Mouse (Mus musculus) embryo, embryonic 10.5 days (tissue): ENCODE results near the gene Cfap74.

Source experiments
- DNase-seq: peaks from one replicate; pipeline ENCODE4 v3.0.0-alpha.2; 2015; ENCODE audit warnings: low spot score

Gene Cfap74

DNA sequence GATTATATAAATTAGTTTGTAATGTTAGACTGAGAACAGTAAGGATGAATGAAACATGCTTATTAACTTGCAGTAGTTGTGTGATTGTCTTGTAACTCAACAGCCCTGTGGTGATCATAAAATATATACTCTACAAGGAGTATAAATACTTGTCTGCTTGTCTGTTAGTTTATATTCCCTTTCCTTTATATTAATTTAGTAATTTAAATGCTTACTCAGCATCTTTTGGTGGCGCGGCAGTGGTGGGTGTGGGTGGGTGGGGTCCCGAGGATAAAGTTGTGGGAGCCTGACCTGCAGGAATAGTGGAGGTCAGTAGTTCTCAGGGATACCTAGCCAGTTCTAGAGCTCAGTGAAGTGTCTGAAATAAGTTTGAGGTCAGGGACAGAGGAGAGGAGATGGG is 89.0 kb downstream of the Cfap74 start:
- DNase-seq: no peak

DNA sequence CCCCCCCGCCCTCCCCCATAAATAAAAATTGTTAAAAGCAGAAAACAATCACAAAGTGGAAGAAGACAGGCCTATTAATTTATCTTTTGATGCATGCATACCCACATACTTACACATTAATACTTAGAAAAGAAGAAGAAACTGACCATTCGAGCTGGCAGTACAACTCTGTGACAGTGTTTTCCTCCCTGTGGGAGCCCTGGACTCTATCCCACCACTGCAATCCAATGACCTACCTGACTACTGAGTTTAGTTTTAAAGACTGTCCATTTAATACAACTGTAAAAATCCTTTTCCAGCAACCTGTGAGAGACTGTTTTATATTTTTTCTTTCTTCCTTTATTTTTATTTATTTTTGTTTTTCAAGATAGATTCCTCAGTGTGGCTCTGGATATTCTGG is 92.1 kb downstream of the Cfap74 start:
- DNase-seq: no peak

DNA sequence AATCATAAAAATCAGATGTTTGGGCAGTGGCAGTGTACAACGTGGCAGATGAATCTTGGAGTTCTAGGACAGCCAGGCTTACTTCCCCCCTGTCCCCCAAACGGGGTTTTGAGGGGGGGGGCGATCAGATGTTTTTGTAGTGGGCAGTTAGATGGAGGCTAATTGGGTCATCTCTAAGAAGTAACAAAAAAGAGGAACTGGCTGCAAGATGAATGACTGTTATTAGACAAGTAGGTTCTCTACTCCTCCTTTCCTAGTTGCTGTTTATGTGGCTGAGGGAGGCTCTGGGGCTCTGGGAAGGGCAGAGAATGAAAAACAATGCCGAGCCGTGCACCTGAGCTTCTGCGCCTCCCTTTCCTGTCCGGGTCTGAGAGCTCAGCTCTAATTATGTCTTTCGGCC is 96.1 kb downstream of the Cfap74 start:
- no peak for DNase-seq

DNA sequence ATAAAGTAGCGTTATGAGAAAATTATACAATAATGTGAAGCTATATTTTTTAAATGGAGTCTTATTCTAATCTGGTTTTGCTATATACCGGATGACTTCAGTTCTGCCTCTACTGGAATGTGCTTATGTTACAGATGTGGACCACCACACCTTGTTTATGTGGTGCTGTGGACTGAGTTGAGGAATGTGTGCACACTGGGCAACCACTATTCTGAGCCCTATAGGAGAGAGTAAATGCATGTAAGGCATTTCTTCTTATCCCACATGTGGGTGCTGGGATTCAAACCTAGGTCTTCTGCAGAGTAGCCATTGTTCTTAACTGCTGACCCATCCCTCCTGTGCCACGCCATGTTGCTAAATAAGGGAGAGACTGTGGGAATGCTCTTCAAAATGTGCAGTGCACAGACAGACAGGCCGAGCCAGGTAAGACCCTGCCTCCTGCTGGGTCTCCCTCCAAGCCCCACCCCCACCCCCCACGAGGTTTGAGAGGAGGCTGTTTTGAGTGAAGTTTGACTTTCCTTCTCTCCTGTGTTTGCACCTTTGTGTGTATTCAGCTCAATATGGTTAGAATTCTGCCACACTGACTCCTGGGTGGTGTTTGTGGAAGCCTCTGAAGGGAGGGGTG is 96.8 kb downstream of the Cfap74 start:
- DNase-seq: no peak

DNA sequence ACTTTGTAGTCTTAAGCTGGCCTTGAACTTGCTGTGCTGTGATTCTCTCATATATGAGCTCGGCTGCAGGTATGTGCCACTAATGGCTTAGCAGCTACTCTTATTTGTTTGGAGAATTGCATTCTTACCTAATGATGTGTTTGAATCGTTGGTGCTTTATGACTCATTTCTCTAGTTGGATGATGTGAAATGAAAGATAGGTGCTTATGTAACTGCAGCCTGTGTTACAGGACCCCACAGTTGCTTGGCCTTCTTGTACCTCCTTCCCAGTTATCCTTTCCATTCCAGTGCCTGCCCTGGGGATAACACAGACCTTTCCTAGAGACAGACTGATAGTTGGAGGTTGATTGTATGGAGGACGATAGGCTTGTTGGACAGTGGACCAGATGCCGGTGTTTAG is 99.6 kb downstream of the Cfap74 start:
- DNase-seq: no peak

DNA sequence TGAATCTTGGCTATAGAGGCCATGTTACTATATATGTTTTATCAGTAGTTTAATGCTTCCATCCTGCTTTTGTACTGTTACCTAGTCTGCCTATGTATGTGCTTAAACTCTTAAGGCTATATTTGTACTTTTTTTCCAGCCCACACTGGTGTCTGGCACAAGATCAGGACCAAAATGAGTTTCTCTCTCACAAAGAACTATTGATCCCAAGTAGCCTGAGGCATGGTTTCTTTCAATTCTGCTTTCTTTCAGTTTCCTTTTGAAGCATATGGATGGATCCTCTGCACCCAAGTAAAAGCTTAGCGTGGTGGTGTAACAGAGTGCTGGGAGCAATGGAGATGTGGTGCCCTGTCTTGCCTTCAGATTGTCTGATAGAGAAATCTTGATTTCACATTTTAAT is 102.0 kb downstream of the Cfap74 start:
- peak; percentile 21 for DNase-seq

DNA sequence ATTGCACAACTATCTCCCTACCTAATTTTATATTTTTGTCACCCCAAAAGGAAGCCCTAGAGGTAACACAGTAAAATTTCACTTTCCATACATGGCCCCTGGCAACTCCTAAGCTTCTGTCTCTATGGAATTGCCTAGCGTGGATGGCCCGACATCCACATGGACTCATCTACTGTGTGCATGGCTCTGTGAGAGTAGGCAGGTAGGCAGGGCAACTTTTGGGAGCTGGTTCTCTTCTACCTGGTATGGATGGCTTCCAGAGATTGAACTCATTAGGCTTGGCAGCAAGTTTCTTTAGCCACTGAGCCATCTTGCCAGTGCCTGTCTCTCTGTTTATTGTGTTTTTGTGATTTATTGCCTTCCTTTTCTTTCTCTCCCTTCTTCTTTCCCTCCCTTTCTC is 105.8 kb downstream of the Cfap74 start:
- DNase-seq: no peak
